Mouse (Mus musculus): ENCODE data around the gene Hsd17b14.

DNA sequence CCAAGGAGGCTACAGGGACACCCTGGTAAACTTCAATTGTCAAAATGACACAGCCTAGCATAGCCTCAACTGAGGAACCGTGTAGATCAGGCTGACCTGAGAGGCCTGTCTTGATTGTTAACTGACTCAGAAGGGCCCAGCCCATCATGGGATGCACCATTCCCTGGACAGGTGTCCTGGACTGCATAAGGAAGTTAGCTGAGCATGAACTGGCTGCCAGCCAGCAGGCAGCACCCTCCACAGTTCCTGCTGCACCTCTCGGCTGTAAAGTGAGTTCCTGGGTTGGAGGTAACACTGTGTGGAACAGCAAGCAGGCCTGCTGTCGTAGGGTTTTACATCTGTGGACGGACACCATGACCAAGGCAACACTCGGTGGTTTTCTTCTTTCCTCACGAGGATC lies 47.1 kb upstream of the Hsd17b14 start:
- no peak for TF ChIP-seq CTCF (IDR thresholded peaks at IDR 0.05; ENCODE audit: low read depth, low read length)
- no peak for TF ChIP-seq TAL1 (conservative IDR thresholded peaks at IDR 0.05; ENCODE audit: low read depth, low read length)
